Mouse (Mus musculus): Measurements from ENCODE around the gene Rnf43. TPM values are rescaled to one million over a fixed set of nuclear protein-coding genes. Genes with fewer than 3 reads are reported as not detected.

The Rnf43 gene
- polyA plus RNA-seq, 1 experiment from 2014 or later: 0.70 TPM

Other genes with a start within 250 kb of the Rnf43 start
- gene Gm11492, start 96.1 kb upstream of the Rnf43 start, polyA plus RNA-seq (2018): not detected in 3 replicates
- not detected in 3 replicates for gene Sept4, start 93.8 kb upstream of the Rnf43 start, polyA plus RNA-seq (2018)
- gene Mtmr4, start 70.6 kb upstream of the Rnf43 start, polyA plus RNA-seq (2018): 9.4 to 13.5 TPM (median 12.0 TPM) in 3 replicates
- gene Hsf5, start 45.6 kb upstream of the Rnf43 start, polyA plus RNA-seq (2018): not detected in 3 replicates
- 69.4 to 113 TPM (median 85.3 TPM) in 3 replicates for gene Supt4a, start 74.8 kb downstream of the Rnf43 start, polyA plus RNA-seq (2018)
- 0.82 to 1.7 TPM (median 1.6 TPM) in 3 replicates for gene Tspoap1, start 97.8 kb downstream of the Rnf43 start, polyA plus RNA-seq (2018)
- gene Mpo, start 130.9 kb downstream of the Rnf43 start, polyA plus RNA-seq (2018): 0.19 to 2.7 TPM (median 1.0 TPM) in 3 replicates
- gene Lpo, start 165.6 kb downstream of the Rnf43 start, polyA plus RNA-seq (2018): not detected in 3 replicates
- 2.1 to 3.5 TPM (median 3.2 TPM) in 3 replicates for gene Mks1, start 190.5 kb downstream of the Rnf43 start, polyA plus RNA-seq (2018)
- gene Epx, start 212.8 kb downstream of the Rnf43 start, polyA plus RNA-seq (2018): not detected in 3 replicates
- gene Olfr462, start 229.5 kb downstream of the Rnf43 start, polyA plus RNA-seq (2018): not detected in 3 replicates
- gene Olfr463, start 234.7 kb downstream of the Rnf43 start, polyA plus RNA-seq (2018): not detected in 3 replicates